Mouse (Mus musculus) limb, embryonic 13.5 days (tissue): ENCODE results near the gene Zfyve19. TPM values are rescaled to one million over a fixed set of nuclear protein-coding genes. Genes with fewer than 3 reads are reported as not detected.

ENCODE experiments used
- ATAC-seq: fragments of 200-750 bp; cut with Nextera tagmentation; 2 replicates; pipeline ENCODE4 v1.8.0; 2017; ENCODE audit warnings: low read depth, moderate number of reproducible peaks, moderate TSS enrichment; ENCODE audit not compliant: low FRiP score
- H3K27ac ChIP-seq: fragments of 300-500 bp; sonication (generic); 2 replicates; pipeline ENCODE4 v1.5.1; 2015; ENCODE audit warnings: inconsistent platforms, mild to moderate bottlenecking, moderate library complexity
- H3K27me3 ChIP-seq: fragments of 300-500 bp; sonication (generic); 2 replicates; pipeline ENCODE4 v1.6.1; 2015; ENCODE audit warnings: mild to moderate bottlenecking, inconsistent platforms
- H3K36me3 ChIP-seq: fragments of 300-500 bp; sonication (generic); 2 replicates; pipeline ENCODE4 v1.6.1; 2015; ENCODE audit warnings: inconsistent platforms, mild to moderate bottlenecking, moderate library complexity
- H3K4me1 ChIP-seq: fragments of 300-500 bp; sonication (generic); 2 replicates; pipeline ENCODE4 v1.6.1; 2015; ENCODE audit warnings: inconsistent platforms
- H3K4me2 ChIP-seq: fragments of 300-500 bp; sonication (generic); replicated peaks from 2 replicates; pipeline ENCODE4 v1.6.1; 2015; ENCODE audit warnings: inconsistent platforms, mild to moderate bottlenecking, moderate library complexity
- H3K4me3 ChIP-seq: fragments of 300-500 bp; sonication (generic); 2 replicates; pipeline ENCODE4 v1.5.1; 2015; ENCODE audit warnings: moderate library complexity, mild to moderate bottlenecking, inconsistent platforms
- H3K9ac ChIP-seq: fragments of 300-500 bp; sonication (generic); 2 replicates; pipeline ENCODE4 v1.6.1; 2015; ENCODE audit warnings: mild to moderate bottlenecking, inconsistent platforms
- H3K9me3 ChIP-seq: fragments of 300-500 bp; sonication (generic); 2 replicates; pipeline ENCODE4 v1.6.1; 2016; ENCODE audit warnings: inconsistent platforms
- WGBS: fragments of 180-500 bp; shearing (Covaris S2); methylation state at CpG from one replicate; pipeline ENCODE4 v1.1.7; 2015; 5-methylcytosine and 5-hydroxymethylcytosine counted together
- polyA plus RNA-seq: library from polyadenylated mRNA; unstranded; fragments of >200 nt; fragmentation: Nextera tagmentation; extraction: Ambion mirVana; gene quantifications from 2 replicates; pipeline ENCODE4 v1.2.1, GENCODE M21; 2015

Gene Zfyve19
- polyA plus RNA-seq, 1 experiment from 2014 or later = 61.1 TPM

DNA sequence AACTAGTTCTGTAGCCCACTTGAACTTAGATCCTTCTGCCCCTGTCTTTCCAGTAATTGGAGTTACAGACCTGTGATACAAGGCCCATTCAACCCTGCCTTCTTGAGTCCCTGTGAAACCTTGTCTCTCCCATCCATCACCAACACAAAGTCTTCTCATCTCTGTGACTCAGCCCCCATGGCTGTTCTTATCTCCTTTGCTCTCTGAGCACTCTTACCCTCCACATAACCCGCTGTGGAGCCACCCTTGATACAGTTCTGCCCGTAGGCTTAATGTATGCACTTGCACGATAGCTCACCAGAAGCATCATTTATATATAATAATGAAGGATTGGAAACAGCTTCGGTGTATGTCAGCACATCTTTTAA, 32.4 kb downstream of the Zfyve19 start:
- no peak overlapping the region for H3K4me3 ChIP-seq
- WGBS = 90% methylated on average over 4 of the region's 4 CpGs
- H3K27ac ChIP-seq = no peak overlapping the region
- H3K27me3 ChIP-seq = peaks cover 50% of the 10 kb centered on the region
- no peaks in the 10 kb centered on the region for H3K36me3 ChIP-seq
- H3K9ac ChIP-seq = no peak overlapping the region
- ATAC-seq = no peak
- no peak overlapping the region for H3K4me2 ChIP-seq
- peaks cover 12% of the 10 kb centered on the region for H3K4me1 ChIP-seq
- H3K9me3 ChIP-seq = no peaks in the 10 kb centered on the region

DNA sequence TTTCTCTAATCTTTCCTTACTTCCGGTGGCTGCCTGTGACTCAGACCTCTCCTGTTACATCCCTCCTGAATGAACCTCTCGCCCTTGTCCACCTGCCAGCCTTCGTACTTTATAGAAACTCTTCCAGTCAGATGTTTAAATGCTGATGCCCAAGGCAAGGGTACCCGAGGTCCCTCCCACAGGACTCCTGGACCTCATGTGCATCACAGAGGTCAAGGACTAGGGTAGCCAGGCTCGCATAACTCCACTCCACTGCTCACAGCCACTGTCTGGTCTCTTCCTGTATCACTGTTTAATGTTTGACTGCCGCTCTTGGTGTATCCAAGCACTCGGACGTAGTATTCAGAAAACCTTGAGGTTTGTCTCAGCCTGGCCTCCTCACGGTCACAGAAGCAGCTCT, 34.1 kb downstream of the Zfyve19 start:
- H3K27me3 ChIP-seq = peaks cover 33% of the 10 kb centered on the region
- H3K36me3 ChIP-seq = no peaks in the 10 kb centered on the region
- ATAC-seq = no peak
- 80% methylated on average over 9 of the region's 9 CpGs for WGBS
- H3K4me3 ChIP-seq = no peak overlapping the region
- no peak overlapping the region for H3K9ac ChIP-seq
- H3K27ac ChIP-seq = no peak overlapping the region
- H3K4me2 ChIP-seq = no peak overlapping the region
- H3K4me1 ChIP-seq = peaks cover 3% of the 10 kb centered on the region; the same call in 1 of the 2 replicates
- H3K9me3 ChIP-seq = no peaks in the 10 kb centered on the region

DNA sequence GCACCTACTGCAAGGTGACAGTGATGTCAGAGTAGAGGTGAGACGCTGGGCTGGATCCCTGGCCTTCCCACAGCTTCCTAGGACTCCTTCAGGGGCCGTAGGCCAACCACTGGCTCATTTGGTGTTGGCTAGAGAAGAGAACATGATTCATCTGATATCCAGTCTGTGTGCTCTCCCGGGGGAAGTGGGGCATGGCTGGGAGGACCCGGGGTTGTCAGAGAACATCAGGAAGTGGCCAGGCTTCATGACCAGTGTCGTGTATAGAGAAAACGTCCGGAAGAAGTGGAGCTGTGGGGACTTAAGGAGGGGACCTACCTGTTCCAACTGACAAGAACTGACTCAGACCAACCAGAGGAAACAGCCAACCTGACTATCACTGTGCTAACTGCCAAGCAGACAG, 36.8 kb downstream of the Zfyve19 start:
- H3K36me3 ChIP-seq = no peaks in the 10 kb centered on the region
- H3K4me3 ChIP-seq = no peak overlapping the region
- WGBS = 85% methylated on average over 7 of the region's 7 CpGs
- H3K9me3 ChIP-seq = no peaks in the 10 kb centered on the region
- no peak overlapping the region for H3K27ac ChIP-seq
- no peak for ATAC-seq
- peaks cover 15% of the 10 kb centered on the region for H3K27me3 ChIP-seq
- no peak overlapping the region for H3K9ac ChIP-seq
- no peak overlapping the region for H3K4me2 ChIP-seq
- H3K4me1 ChIP-seq = no peaks in the 10 kb centered on the region

DNA sequence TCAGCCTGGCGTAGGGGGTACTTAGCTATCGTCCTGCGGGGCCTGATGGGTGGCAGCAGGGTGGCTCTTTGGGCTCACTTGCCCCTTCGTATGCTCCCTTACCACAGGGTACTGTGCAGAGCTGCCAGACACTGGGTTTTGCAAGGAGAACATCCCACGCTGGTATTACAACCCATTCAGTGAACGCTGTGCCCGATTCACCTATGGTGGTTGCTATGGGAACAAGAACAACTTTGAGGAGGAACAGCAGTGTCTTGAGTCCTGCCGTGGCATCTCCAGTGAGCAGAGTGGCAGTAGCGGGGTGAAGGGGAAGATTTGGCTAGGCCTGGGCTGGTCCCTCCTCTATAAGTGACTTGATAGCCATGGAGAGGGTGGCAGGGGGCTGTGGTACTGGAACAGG, 39.5 kb downstream of the Zfyve19 start:
- no peaks in the 10 kb centered on the region for H3K36me3 ChIP-seq
- 86% methylated on average over 9 of the region's 9 CpGs for WGBS
- ATAC-seq = no peak

DNA sequence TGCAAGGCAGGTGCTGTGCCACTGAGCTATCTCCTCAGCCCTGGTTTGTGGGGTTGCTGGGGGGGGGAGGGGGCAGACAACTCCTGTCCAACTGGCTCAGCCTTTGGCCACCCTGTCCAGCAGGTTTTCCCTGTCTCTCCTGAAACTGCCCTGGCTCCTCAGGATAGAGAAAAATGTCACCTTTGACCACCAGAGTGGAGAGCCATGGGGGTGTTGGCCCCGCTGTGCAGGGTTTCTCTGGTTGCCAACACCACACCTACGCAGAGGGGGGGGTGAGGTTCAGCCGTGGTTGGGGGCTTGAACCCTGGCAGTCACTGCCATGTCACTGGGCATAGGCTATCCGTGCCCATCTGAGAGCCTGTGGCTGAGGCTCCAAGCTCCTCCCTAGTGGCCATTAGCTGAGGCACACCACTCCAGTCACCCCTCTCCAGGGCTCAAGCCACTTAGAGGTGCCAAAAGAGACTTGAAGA, 41.2 kb downstream of the Zfyve19 start:
- no peak overlapping the region for H3K4me2 ChIP-seq
- no peak overlapping the region for H3K4me3 ChIP-seq

More for the DNA sequence above, 39.5 kb downstream of the Zfyve19 start:
- no peaks in the 10 kb centered on the region for H3K9me3 ChIP-seq
- H3K9ac ChIP-seq = no peak overlapping the region
- peaks cover 9% of the 10 kb centered on the region; the same call in 1 of the 2 replicates for H3K27me3 ChIP-seq
- H3K27ac ChIP-seq = no peak overlapping the region
- no peak overlapping the region for H3K4me2 ChIP-seq
- H3K4me3 ChIP-seq = no peak overlapping the region
- no peaks in the 10 kb centered on the region for H3K4me1 ChIP-seq

DNA sequence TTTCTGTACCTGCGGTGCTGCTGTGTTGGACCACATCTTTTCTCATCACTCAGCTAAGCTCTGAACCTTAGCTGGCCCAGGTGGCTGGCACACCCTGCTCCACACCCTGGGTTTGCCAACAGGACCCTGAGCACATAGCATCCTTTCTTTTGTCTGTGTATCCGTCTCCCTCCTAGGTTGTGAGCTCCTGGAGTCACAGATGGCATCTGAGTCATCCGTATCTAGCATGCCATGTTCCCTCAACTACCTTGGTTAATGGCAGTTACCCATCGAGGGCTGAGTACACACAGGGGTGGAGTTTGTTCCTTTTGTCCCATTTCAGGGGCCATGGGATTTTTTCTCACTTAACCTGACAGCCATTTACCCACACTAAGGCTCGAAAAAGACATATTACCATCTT, 42.0 kb downstream of the Zfyve19 start:
- Histone ChIP-seq H3K4me2 (peak overlapping the region; percentile 19; the same call in 1 of the 2 replicates), H3K36me3 (no peaks in the 10 kb centered on the region), H3K27me3 (peaks cover 22% of the 10 kb centered on the region), H3K4me3 (no peak overlapping the region), H3K9me3 (no peaks in the 10 kb centered on the region), H3K27ac (no peak overlapping the region), H3K9ac (no peak overlapping the region), H3K4me1 (no peaks in the 10 kb centered on the region)
- 62% methylated on average over 5 of the region's 5 CpGs for WGBS
- ATAC-seq = no peak

More for the DNA sequence above, 41.2 kb downstream of the Zfyve19 start:
- WGBS = 75% methylated on average over 4 of the region's 4 CpGs
- no peak for ATAC-seq
- Histone ChIP-seq H3K36me3 (no peaks in the 10 kb centered on the region), H3K4me1 (no peaks in the 10 kb centered on the region), H3K9me3 (no peaks in the 10 kb centered on the region), H3K27ac (no peak overlapping the region), H3K27me3 (peaks cover 15% of the 10 kb centered on the region), H3K9ac (no peak overlapping the region)

DNA sequence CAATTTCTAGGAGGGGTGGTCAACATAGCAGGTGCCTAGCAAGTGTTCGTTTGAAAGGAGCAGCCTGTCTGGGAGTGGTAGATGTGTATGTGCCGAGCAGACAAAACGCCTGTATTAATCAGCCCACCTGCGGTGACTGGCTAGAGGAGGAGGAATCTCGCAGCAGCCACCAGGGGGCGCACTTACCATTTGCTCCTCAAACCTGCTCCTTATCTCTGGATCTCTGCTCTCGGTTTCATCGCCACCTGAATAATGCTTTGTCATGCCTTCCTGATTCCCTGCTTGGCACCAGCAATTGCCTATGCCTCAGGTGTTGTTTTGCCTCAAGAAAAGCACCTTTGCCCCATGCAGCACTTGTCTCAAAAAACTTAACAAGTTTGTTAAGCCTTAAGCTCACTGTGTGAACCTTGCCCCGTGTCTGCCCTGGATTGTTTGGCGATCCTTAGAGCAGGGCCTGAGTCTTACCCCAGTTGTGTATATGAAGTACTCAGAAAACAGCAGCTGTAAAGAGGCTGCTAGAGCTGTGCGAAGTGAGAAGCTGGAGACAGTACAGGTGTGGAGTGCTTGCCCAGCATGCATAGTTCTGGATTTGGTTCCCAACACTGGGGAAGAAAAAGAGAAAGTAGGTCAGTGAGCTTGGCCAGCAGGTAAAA, 42.5 kb downstream of the Zfyve19 start:
- Histone ChIP-seq H3K9ac (no peak overlapping the region), H3K4me2 (peak overlapping the region; percentile 19), H3K4me3 (no peak overlapping the region), H3K27me3 (peaks cover 25% of the 10 kb centered on the region), H3K27ac (no peak overlapping the region), H3K4me1 (no peaks in the 10 kb centered on the region), H3K36me3 (no peaks in the 10 kb centered on the region), H3K9me3 (no peaks in the 10 kb centered on the region)
- peak; percentile 69 for ATAC-seq
- 15% methylated on average over 11 of the region's 11 CpGs for WGBS

DNA sequence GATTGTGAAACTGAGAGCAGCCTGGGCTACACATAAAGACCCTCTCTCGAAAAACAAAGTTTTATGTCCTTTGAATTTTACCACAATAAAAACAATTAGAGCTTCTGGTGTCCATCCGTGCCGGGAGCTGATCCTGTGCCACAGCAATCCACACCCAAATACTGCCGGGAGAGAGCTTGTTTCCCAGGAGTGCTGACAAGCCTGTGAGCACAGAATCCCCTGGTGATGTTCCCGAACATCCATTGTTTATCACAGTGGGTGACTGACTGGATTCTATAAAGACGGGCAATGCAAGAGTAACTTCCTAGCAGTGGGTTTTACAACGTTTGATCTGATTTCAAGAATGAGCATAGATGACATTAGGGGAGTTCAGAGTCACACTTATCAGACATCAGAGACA, 46.6 kb downstream of the Zfyve19 start:
- no peak overlapping the region for H3K4me2 ChIP-seq
- ATAC-seq = no peak
- no peaks in the 10 kb centered on the region for H3K9me3 ChIP-seq
- H3K9ac ChIP-seq = no peak overlapping the region
- no peak overlapping the region for H3K27ac ChIP-seq
- H3K4me3 ChIP-seq = no peak overlapping the region
- H3K36me3 ChIP-seq = no peaks in the 10 kb centered on the region
- H3K4me1 ChIP-seq = no peaks in the 10 kb centered on the region
- WGBS = 23% methylated on average over 7 of the region's 7 CpGs
- peaks cover 21% of the 10 kb centered on the region for H3K27me3 ChIP-seq

DNA sequence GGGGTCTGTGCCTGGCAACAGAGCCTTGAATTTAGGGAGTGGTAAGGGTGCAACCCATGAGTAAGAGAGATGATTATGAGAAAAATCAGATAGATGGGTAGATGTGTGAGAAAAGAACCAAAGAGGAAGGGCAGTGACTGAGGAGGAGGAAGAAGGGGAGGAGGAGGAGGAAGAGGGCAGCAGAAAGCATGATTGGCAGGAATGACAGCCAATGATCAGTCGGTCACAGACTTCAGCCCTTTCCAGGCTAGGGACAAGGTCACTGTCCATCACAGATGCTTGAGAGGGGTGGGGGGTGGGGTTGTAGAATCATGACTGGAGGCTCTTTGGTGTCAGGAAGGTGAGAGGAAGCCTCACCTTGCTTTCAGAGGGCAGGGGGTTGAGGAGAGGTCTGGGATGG, 52.1 kb downstream of the Zfyve19 start:
- Histone ChIP-seq H3K27me3 (peaks cover 5% of the 10 kb centered on the region), H3K36me3 (no peaks in the 10 kb centered on the region)
- 84% methylated on average over 1 of the region's 1 CpGs for WGBS

DNA sequence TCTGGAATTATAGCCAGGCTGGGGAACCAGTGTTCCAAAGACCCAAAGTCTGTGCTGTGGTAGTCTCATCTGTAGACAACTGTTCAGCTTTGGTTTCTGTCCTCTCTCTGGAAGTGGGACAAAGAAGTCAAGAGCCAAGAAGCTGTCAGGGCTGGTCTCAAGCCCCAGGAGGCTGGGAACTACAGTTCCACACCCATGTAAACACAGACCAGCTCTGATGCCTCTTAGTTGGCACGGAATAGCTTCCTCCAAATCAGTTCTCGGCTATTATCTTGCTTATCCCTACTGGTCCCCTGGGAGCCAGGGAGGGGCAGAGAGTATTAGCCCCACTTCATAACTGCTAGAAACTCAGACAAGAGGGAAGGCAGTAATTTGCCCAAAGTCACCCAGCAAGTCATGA, 52.9 kb downstream of the Zfyve19 start:
- no peak overlapping the region for H3K27ac ChIP-seq
- H3K27me3 ChIP-seq = peaks cover 4% of the 10 kb centered on the region; the same call in 1 of the 2 replicates
- H3K4me1 ChIP-seq = peaks cover 8% of the 10 kb centered on the region; the same call in 1 of the 2 replicates
- H3K9ac ChIP-seq = no peak overlapping the region
- H3K4me3 ChIP-seq = no peak overlapping the region
- H3K9me3 ChIP-seq = no peaks in the 10 kb centered on the region
- no peaks in the 10 kb centered on the region for H3K36me3 ChIP-seq
- H3K4me2 ChIP-seq = no peak overlapping the region
- ATAC-seq = no peak
- WGBS = 72% methylated on average over 2 of the region's 2 CpGs

More for the DNA sequence above, 52.1 kb downstream of the Zfyve19 start:
- no peaks in the 10 kb centered on the region for H3K9me3 ChIP-seq
- H3K4me2 ChIP-seq = no peak overlapping the region
- no peak overlapping the region for H3K27ac ChIP-seq
- H3K9ac ChIP-seq = no peak overlapping the region
- ATAC-seq = no peak
- peaks cover 8% of the 10 kb centered on the region; the same call in 1 of the 2 replicates for H3K4me1 ChIP-seq
- H3K4me3 ChIP-seq = no peak overlapping the region

DNA sequence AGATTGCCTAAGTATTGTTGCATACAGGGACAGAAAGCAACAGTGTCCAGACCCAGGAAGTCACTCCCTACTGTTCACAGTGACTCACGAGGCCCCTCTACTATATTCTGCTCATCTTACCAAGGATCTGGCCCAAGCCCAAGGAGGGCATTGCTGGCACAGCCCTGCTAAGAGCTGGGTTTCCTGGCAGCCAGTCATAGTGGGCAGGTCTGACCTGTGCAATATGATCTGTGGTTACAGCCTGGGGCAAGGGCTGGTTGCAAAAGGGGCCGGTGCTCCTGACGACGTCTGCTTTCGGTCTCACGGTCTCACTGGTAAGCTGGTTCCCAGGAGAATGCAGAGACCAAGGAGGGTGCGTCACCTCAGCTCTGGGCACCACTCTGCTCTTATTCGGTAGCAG, 54.6 kb downstream of the Zfyve19 start:
- Histone ChIP-seq H3K9ac (peak overlapping the region; percentile 15; the same call in 1 of the 2 replicates), H3K4me2 (peak overlapping the region; percentile 35), H3K27ac (no peak overlapping the region), H3K4me3 (no peak overlapping the region), H3K9me3 (no peaks in the 10 kb centered on the region), H3K36me3 (no peaks in the 10 kb centered on the region), H3K4me1 (peaks cover 8% of the 10 kb centered on the region; the same call in 1 of the 2 replicates), H3K27me3 (no peaks in the 10 kb centered on the region)
- ATAC-seq = no peak
- 16% methylated on average over 8 of the region's 8 CpGs for WGBS

DNA sequence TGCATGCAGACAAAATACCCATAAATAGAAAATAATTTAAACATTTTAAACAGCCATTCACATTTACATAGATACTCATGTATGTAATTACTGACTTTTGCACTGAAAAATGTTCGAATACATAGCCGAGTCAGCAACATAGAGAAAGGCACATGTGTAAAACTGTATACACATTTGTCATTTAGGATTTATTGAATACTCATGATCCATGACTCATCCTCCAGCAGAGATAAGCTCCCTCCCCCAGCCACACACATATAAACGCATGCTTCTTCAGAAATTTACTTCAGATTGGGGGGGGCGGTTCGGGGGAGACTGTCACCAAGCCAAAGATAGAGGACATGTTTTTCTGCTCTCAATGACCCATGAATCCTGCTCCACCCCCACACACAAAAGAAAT, 55.4 kb downstream of the Zfyve19 start:
- H3K36me3 ChIP-seq = no peaks in the 10 kb centered on the region
- 83% methylated on average over 5 of the region's 5 CpGs for WGBS
- no peaks in the 10 kb centered on the region for H3K9me3 ChIP-seq
- no peak overlapping the region for H3K4me2 ChIP-seq
- H3K27ac ChIP-seq = no peak overlapping the region
- no peak overlapping the region for H3K4me3 ChIP-seq
- no peak for ATAC-seq
- peaks cover 8% of the 10 kb centered on the region; the same call in 1 of the 2 replicates for H3K4me1 ChIP-seq
- peaks cover 5% of the 10 kb centered on the region for H3K27me3 ChIP-seq
- no peak overlapping the region for H3K9ac ChIP-seq
